Mouse (Mus musculus): Measurements from ENCODE around the gene Cd247.

- TF ChIP-seq GATA1 (IDR thresholded peaks at IDR 0.05; ENCODE audit: low read length) (no peak), TAL1 (IDR thresholded peaks at IDR 0.05; ENCODE audit: low read length) (no peak)
Observed at GRCm38 (mm10) chr1:165908153-165908552, 119.7 kb downstream of the Cd247 start.
